Mouse (Mus musculus): ENCODE measurements around the gene Cand2. TPM values are rescaled to one million over a fixed set of nuclear protein-coding genes. Genes with fewer than 3 reads are reported as not detected.

Cand2 gene
- polyA plus RNA-seq, 1 experiment from 2014 or later = 29.6 TPM

DNA sequence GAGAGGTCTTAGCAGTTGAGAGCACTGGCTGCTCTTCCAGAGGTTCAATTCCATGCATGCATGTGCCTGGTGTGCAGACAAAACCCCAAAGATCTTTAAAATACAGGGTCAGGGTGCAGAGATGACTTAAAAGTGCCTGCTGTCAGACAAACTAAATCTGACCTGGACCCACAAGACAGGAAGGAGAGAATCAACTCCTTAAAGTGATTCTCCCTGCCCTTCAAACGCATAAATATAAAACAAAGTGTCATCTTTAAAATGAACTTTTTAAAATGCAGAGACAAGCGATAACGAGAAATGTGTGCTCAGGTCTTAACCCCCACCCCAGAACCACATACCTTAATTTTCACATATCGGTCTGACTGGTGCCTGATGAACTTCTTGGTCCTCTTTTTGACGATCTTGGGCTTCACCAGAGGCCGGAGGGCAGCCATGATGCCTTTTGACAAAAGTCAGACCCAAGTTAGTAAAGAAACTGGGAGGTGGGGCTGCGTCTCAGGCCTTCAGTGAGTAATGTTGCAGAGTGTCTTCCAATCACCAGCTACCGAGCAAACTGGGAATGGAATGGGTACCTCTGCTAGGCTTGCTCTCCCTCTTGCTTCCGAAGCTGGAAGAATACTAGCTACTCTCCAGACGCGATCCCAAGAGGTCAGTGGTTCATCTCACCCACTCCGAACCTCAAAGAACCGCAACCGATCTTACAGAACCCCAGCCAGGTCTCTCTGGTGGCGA, 33.3 kb downstream of the Cand2 start:
- no peaks in the 10 kb centered on the region for H3K27me3 ChIP-seq (replicated peaks; ENCODE audit: control insufficient read depth, insufficient read depth, low read length)
- 4% methylated on average over 15 of the region's 15 CpGs for WGBS
- H3K27ac ChIP-seq (ENCODE audit: low read depth) = peak overlapping the region; percentile 97
- peak overlapping the region; percentile 100 for H3K4me3 ChIP-seq (ENCODE audit: low read depth, low read length)
- peak overlapping the region; percentile 100 for H3K9ac ChIP-seq (ENCODE audit: low read length)
- peaks cover 47% of the 10 kb centered on the region for H3K36me3 ChIP-seq (ENCODE audit: control insufficient read depth, insufficient read depth, low read length)
- peaks cover 17% of the 10 kb centered on the region for H3K4me1 ChIP-seq (replicated peaks; ENCODE audit: control insufficient read depth, insufficient read depth, low read length)
- peak overlapping the region; percentile 98 for H3K4me2 ChIP-seq (ENCODE audit: low read length)
- no peaks in the 10 kb centered on the region for H3K9me3 ChIP-seq (ENCODE audit: control insufficient read depth, low read length)
- no peak for ATAC-seq (replicated peaks; ENCODE audit: low FRiP score, low TSS enrichment, low read depth)
- peak; percentile 75 for DNase-seq (ENCODE audit: low spot score)

DNA sequence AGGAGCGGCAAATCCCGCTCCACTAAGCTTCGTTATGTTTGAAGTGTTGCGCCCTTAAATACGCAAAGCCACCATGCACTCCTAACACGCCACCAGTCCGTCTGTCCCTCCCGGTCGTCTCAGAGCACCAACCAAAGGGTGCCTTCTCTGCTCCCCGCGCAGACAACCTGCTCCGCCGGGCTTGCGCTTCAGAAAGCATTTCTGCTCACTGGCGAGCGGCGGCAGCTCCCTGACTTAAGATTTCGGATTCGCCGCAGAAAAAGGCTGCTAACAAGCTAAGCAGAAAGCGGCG, 33.8 kb downstream of the Cand2 start:
- H3K4me2 ChIP-seq (ENCODE audit: low read length) = peak overlapping the region; percentile 98
- peaks cover 17% of the 10 kb centered on the region for H3K4me1 ChIP-seq (replicated peaks; ENCODE audit: control insufficient read depth, insufficient read depth, low read length)
- no peaks in the 10 kb centered on the region for H3K27me3 ChIP-seq (replicated peaks; ENCODE audit: control insufficient read depth, insufficient read depth, low read length)
- peak overlapping the region; percentile 100 for H3K4me3 ChIP-seq (ENCODE audit: low read depth, low read length)
- H3K27ac ChIP-seq (ENCODE audit: low read depth) = peak overlapping the region; percentile 97
- peaks cover 43% of the 10 kb centered on the region for H3K36me3 ChIP-seq (ENCODE audit: control insufficient read depth, insufficient read depth, low read length)
- ATAC-seq (replicated peaks; ENCODE audit: low FRiP score, low TSS enrichment, low read depth) (no peak), DNase-seq (ENCODE audit: low spot score) (no peak)
- no peaks in the 10 kb centered on the region for H3K9me3 ChIP-seq (ENCODE audit: control insufficient read depth, low read length)
- WGBS = under 1% methylated on average over 22 of the region's 22 CpGs
- H3K9ac ChIP-seq (ENCODE audit: low read length) = peak overlapping the region; percentile 100

DNA sequence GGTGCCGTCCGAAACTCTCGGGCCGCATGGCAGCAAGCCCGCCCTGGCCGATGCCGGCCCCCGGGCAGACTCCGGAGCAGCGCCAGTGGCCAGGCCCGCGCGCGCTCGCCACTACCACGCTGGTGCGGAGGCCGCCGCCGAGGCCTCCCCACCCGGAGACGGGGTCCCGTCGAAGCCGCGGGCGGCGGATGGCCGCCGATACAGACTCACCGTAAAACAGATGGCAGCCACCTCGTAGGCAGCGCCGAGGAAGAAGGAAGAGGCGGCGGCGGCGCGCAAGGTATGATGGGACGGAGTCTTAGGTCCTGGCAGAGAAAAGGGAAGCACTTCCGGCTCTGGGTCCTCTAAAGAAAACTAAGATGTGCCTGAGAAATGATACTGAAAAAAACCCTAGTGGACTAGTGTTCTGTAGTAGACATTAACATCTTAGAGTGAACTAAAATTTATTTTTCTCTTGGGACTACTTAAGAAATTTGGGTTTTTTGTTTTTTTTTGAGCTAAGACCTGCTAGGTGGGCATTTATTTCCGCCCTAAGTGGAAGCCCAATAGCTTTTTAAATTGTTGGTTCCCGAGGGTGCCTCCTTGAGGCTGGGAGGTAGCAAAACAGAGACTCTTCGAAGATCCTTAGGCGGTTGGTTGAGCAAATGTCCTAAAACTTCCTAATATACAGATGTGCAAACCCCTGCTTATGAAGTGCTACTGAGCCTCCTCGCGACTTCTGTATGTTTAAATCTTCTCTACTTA, 34.3 kb downstream of the Cand2 start, which contains the start of gene Rpl32:
Gene Rpl32 (minus strand): TSS at position 260 of the 744 bp plus-strand sequence.
- H3K9ac ChIP-seq (ENCODE audit: low read length) = peak within 1 kb of the TSS; percentile 100
- peaks cover 17% of the 10 kb centered on the region for H3K4me1 ChIP-seq (replicated peaks; ENCODE audit: control insufficient read depth, insufficient read depth, low read length)
- H3K4me2 ChIP-seq (ENCODE audit: low read length) = peak within 1 kb of the TSS; percentile 98
- ATAC-seq (replicated peaks; ENCODE audit: low FRiP score, low TSS enrichment, low read depth) = peak; percentile 81
- peak within 1 kb of the TSS; percentile 97 for H3K27ac ChIP-seq (ENCODE audit: low read depth)
- H3K4me3 ChIP-seq (ENCODE audit: low read depth, low read length) = peak within 1 kb of the TSS; percentile 100
- H3K36me3 ChIP-seq (ENCODE audit: control insufficient read depth, insufficient read depth, low read length) = peaks cover 40% of the 10 kb centered on the region
- H3K9me3 ChIP-seq (ENCODE audit: control insufficient read depth, low read length) = no peaks in the 10 kb centered on the region
- under 1% methylated on average over 47 of the region's 47 CpGs for WGBS
- no peaks in the 10 kb centered on the region for H3K27me3 ChIP-seq (replicated peaks; ENCODE audit: control insufficient read depth, insufficient read depth, low read length)
- peak; percentile 95 for DNase-seq (ENCODE audit: low spot score)

DNA sequence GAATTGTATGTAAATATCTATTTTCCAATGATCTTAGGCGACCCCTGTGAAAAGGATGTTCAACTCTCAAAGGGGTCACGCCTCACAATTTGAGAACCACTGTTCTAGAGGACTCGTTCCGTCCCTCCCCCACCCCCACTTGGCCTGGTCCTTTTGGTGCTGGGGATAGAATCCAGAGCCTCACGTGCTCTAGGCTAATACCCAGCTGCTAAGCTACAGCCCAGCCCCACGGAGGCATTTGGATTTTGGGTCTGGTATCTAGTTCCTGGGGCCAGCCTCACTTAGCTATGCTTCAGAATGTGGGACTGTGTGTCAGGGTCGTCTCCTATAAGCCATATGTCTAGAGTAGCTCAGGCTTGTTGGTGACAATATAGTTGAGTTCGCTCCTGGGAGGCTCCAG, 37.3 kb downstream of the Cand2 start:
- Histone ChIP-seq H3K4me3 (ENCODE audit: low read depth, low read length) (no peak overlapping the region), H3K36me3 (ENCODE audit: control insufficient read depth, insufficient read depth, low read length) (peaks cover 12% of the 10 kb centered on the region), H3K9me3 (ENCODE audit: control insufficient read depth, low read length) (no peaks in the 10 kb centered on the region), H3K9ac (ENCODE audit: low read length) (no peak overlapping the region), H3K27me3 (replicated peaks; ENCODE audit: control insufficient read depth, insufficient read depth, low read length) (no peaks in the 10 kb centered on the region), H3K27ac (ENCODE audit: low read depth) (no peak overlapping the region), H3K4me1 (replicated peaks; ENCODE audit: control insufficient read depth, insufficient read depth, low read length) (peaks cover 8% of the 10 kb centered on the region), H3K4me2 (ENCODE audit: low read length) (no peak overlapping the region)
- no peak for ATAC-seq (replicated peaks; ENCODE audit: low FRiP score, low TSS enrichment, low read depth)
- no peak for DNase-seq (ENCODE audit: low spot score)
- WGBS = 69% methylated on average over 8 of the region's 8 CpGs

DNA sequence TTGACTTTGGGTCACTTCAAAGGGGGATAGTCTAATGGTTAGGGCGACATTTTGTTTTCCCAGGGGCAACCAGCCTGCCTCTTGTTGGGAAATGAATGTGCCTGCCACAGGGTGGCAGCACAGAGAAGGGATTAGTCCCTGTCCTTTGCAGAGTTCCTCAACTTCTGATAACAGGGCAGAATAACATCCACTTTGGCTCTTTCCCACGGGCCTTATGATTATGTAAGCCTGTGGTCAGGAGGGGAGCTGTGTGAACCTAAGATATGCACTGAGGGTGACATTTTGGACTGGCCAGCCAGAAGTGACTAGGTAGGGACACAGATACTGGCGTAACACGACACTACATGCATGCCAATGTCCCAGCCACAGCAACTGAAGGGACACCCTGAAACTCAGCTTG, 39.8 kb downstream of the Cand2 start:
- H3K4me2 ChIP-seq (ENCODE audit: low read length) = no peak overlapping the region
- ATAC-seq (replicated peaks; ENCODE audit: low FRiP score, low TSS enrichment, low read depth) = no peak
- no peaks in the 10 kb centered on the region for H3K36me3 ChIP-seq (ENCODE audit: control insufficient read depth, insufficient read depth, low read length)
- no peak for DNase-seq (ENCODE audit: low spot score)
- H3K4me3 ChIP-seq (ENCODE audit: low read depth, low read length) = no peak overlapping the region
- no peak overlapping the region for H3K27ac ChIP-seq (ENCODE audit: low read depth)
- no peak overlapping the region for H3K9ac ChIP-seq (ENCODE audit: low read length)
- H3K27me3 ChIP-seq (replicated peaks; ENCODE audit: control insufficient read depth, insufficient read depth, low read length) = no peaks in the 10 kb centered on the region
- H3K9me3 ChIP-seq (ENCODE audit: control insufficient read depth, low read length) = no peaks in the 10 kb centered on the region
- 30% methylated on average over 4 of the region's 4 CpGs for WGBS
- H3K4me1 ChIP-seq (replicated peaks; ENCODE audit: control insufficient read depth, insufficient read depth, low read length) = no peaks in the 10 kb centered on the region

DNA sequence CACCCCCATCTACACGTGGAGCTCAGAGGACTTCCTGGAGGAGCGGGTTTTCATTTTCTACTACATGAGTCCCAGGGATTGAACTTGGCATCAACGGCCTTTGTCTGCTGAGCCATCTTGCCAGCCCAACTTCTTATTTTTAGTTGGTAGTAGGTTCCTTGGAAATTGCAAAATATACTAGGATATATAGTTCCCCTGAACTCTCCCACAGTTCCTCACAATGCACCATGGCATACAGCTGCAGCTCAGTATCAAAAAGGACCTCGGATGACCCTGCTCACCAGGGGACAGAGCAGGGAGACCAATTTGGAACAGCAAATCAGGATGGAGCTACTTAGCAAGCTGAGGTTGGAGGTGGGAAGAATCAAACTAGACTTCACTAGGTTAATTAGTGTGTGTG, 40.7 kb downstream of the Cand2 start:
- ATAC-seq (replicated peaks; ENCODE audit: low FRiP score, low TSS enrichment, low read depth) = no peak
- DNase-seq (ENCODE audit: low spot score) = no peak
- Histone ChIP-seq H3K9ac (ENCODE audit: low read length) (no peak overlapping the region), H3K4me2 (ENCODE audit: low read length) (no peak overlapping the region), H3K27me3 (replicated peaks; ENCODE audit: control insufficient read depth, insufficient read depth, low read length) (no peaks in the 10 kb centered on the region), H3K4me1 (replicated peaks; ENCODE audit: control insufficient read depth, insufficient read depth, low read length) (no peaks in the 10 kb centered on the region), H3K36me3 (ENCODE audit: control insufficient read depth, insufficient read depth, low read length) (no peaks in the 10 kb centered on the region), H3K4me3 (ENCODE audit: low read depth, low read length) (no peak overlapping the region), H3K27ac (ENCODE audit: low read depth) (no peak overlapping the region), H3K9me3 (ENCODE audit: control insufficient read depth, low read length) (no peaks in the 10 kb centered on the region)
- 80% methylated on average over 4 of the region's 4 CpGs for WGBS

DNA sequence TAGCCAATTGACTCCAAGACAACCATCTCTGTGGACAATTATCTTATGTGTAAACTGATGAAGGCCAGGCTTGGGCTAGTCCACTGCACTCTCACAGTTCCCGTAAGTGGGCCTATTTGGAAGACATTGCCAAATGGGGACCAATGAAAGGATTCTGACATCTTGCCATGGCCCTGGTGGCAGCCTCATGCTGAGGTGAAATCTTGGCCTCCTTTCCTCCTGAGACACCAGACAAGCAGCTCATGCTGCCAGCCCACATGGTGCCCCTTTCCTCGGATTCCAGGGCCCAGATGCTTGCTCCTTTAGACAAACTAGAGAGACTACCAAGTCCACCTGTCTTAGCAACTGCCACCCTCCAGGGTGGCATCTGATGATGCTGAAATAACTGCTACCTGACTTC, 43.8 kb downstream of the Cand2 start:
- DNase-seq (ENCODE audit: low spot score) = no peak
- Histone ChIP-seq H3K4me1 (replicated peaks; ENCODE audit: control insufficient read depth, insufficient read depth, low read length) (no peaks in the 10 kb centered on the region), H3K27me3 (replicated peaks; ENCODE audit: control insufficient read depth, insufficient read depth, low read length) (no peaks in the 10 kb centered on the region), H3K4me2 (ENCODE audit: low read length) (no peak overlapping the region), H3K9ac (ENCODE audit: low read length) (no peak overlapping the region), H3K4me3 (ENCODE audit: low read depth, low read length) (no peak overlapping the region), H3K27ac (ENCODE audit: low read depth) (no peak overlapping the region), H3K36me3 (ENCODE audit: control insufficient read depth, insufficient read depth, low read length) (no peaks in the 10 kb centered on the region), H3K9me3 (ENCODE audit: control insufficient read depth, low read length) (no peaks in the 10 kb centered on the region)
- ATAC-seq (replicated peaks; ENCODE audit: low FRiP score, low TSS enrichment, low read depth) = no peak
- WGBS = 72% methylated on average over 2 of the region's 2 CpGs

DNA sequence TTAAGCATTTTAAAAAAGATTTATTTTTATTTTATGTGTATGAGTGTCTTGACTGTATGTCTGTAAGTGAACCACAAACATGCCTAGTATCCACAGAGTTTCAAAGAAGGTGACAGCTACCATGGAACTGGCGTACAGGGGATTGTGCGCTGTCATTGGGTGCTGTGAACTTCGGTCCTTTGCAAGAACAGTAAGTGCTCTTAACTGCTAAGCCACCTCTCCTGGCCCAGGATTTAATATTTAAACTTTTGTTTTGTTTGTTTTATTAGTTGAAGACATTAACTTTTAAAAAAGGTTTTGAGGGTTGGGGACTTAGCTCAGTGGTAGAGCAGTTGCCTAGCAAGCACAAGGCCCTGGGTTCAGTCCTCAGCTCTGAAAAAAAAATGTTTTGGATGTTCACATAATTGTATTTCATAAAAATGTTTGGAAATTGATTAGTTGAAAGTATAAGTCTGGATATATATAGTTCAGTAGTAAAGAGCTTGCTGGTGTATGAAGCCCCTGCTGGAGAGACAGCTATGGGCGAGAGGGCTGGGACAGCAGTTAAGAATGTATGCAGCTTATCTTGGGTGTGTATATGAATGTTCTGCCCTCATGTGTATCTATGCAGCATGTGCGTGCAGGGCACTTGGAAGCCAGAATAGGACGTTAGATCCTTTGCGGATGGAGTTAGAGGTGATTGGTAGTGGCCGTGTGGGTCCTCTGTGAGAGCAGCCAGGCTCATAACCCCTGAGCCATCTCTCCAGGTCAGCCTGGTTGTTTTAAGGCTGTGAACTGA, 47.1 kb downstream of the Cand2 start:
- DNase-seq (ENCODE audit: low spot score) (no peak), ATAC-seq (replicated peaks; ENCODE audit: low FRiP score, low TSS enrichment, low read depth) (no peak)
- Histone ChIP-seq H3K4me1 (replicated peaks; ENCODE audit: control insufficient read depth, insufficient read depth, low read length) (no peaks in the 10 kb centered on the region), H3K9me3 (ENCODE audit: control insufficient read depth, low read length) (no peaks in the 10 kb centered on the region), H3K4me3 (ENCODE audit: low read depth, low read length) (no peak overlapping the region), H3K27me3 (replicated peaks; ENCODE audit: control insufficient read depth, insufficient read depth, low read length) (no peaks in the 10 kb centered on the region), H3K36me3 (ENCODE audit: control insufficient read depth, insufficient read depth, low read length) (no peaks in the 10 kb centered on the region), H3K4me2 (ENCODE audit: low read length) (no peak overlapping the region), H3K27ac (ENCODE audit: low read depth) (no peak overlapping the region), H3K9ac (ENCODE audit: low read length) (no peak overlapping the region)
- WGBS = 78% methylated on average over 8 of the region's 8 CpGs
